Mouse (Mus musculus) kidney, adult 2 months (tissue): ENCODE data around the gene Trio.

ENCODE experiments used
- CTCF ChIP-seq: fragments of 200-500 bp; conservative IDR thresholded peaks from 2 replicates; pipeline ENCODE4 v1.5.1; 2011; ENCODE audit warnings: low read depth, mild to moderate bottlenecking, control low read depth, low read length, moderate library complexity, mixed read lengths; ENCODE audit not compliant: insufficient read depth, insufficient read length
- POLR2A ChIP-seq: fragments of 200-500 bp; IDR thresholded peaks from one replicate; pipeline ENCODE4 v1.6.1; 2011; ENCODE audit warnings: low read depth, low read length, control low read depth

DNA sequence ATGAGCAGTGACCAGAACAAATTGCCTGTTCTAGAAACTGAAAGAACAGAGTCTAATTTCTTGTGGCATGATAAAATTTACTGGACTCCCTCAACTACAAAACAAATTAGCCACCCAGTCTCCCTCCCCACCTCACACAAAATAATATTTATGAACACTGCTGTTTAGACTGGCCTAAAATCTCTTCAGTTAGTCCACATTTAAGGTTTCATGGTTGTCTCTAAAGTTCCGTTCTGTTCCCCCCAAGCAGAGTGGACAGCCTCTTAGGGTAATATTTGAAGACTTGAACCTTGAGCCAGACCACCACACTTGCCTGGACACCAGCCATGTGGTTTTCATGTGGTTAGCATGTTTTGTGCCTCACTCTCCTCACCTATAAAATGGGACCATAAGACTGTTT is 342.4 kb downstream of the Trio start:
- TF ChIP-seq CTCF = no peak
- no peak for TF ChIP-seq POLR2A
